Mouse (Mus musculus) cerebellum, postnatal 25 days (tissue): Measurements from ENCODE around the gene H2-Q1.
"Not testable (repeated sequence)": the region's sequence is repeated elsewhere in the genome, so short reads cannot be mapped to it uniquely, and the experiment has no call there.

Experiments used
- DNase-seq, 2 experiments: peaks; one replicate each; pipeline ENCODE4 v3.0.0; 2021; ENCODE audit warnings: mixed read lengths in 2 of 2

H2-Q1 gene

GRCm38 (mm10) chr17:35320327-35321081 lies at the start of gene H2-Q1:
Gene H2-Q1, plus strand, starts transcription at chr17:35320405.
- no peak for DNase-seq

GRCm38 (mm10) chr17:35272249-35272648 lies 48.0 kb upstream of the H2-Q1 start:
- DNase-seq, result no peak

- peak; percentile 89 to 94 for DNase-seq
These were observed 45.4 kb upstream of the H2-Q1 start for GRCm38 (mm10) chr17:35274770-35275169.

GRCm38 (mm10) chr17:35276304-35276864 lies 43.8 kb upstream of the H2-Q1 start:
- no peak for DNase-seq

GRCm38 (mm10) chr17:35278049-35278448 lies 42.2 kb upstream of the H2-Q1 start:
- DNase-seq, result no peak

- DNase-seq, result no peak
These were observed 41.1 kb upstream of the H2-Q1 start for GRCm38 (mm10) chr17:35278957-35279688.

- no peak for DNase-seq
These were observed 39.9 kb upstream of the H2-Q1 start for GRCm38 (mm10) chr17:35280276-35280675.

GRCm38 (mm10) chr17:35285431-35285830 lies 34.8 kb upstream of the H2-Q1 start:
- DNase-seq, result no peak

GRCm38 (mm10) chr17:35295796-35296195 lies 24.4 kb upstream of the H2-Q1 start:
- DNase-seq, result peak; percentile 35 to 68

GRCm38 (mm10) chr17:35300261-35300945 lies 19.8 kb upstream of the H2-Q1 start:
- peak in 1 of 2 experiments; percentile 19 for DNase-seq

GRCm38 (mm10) chr17:35301645-35302258 lies 18.5 kb upstream of the H2-Q1 start:
- peak; percentile 92 to 96 for DNase-seq

- no peak for DNase-seq
These were observed 16.9 kb upstream of the H2-Q1 start for GRCm38 (mm10) chr17:35303271-35303670.

GRCm38 (mm10) chr17:35303756-35304350 lies 16.4 kb upstream of the H2-Q1 start:
- no peak for DNase-seq

GRCm38 (mm10) chr17:35304478-35304877 lies 15.7 kb upstream of the H2-Q1 start:
- DNase-seq, result no peak

- DNase-seq, result not testable (repeated sequence)
These were observed 15.3 kb upstream of the H2-Q1 start for GRCm38 (mm10) chr17:35304921-35305320.

GRCm38 (mm10) chr17:35318671-35319070 lies 1.5 kb upstream of the H2-Q1 start:
- DNase-seq, result no peak

- DNase-seq, result not testable (repeated sequence)
These were observed 4.9 kb downstream of the H2-Q1 start for GRCm38 (mm10) chr17:35325124-35325523.

- not testable (repeated sequence) for DNase-seq
These were observed 5.8 kb downstream of the H2-Q1 start for GRCm38 (mm10) chr17:35326000-35326399.

GRCm38 (mm10) chr17:35329714-35330113 lies 9.5 kb downstream of the H2-Q1 start:
- DNase-seq, result not testable (repeated sequence)

GRCm38 (mm10) chr17:35331546-35331945 lies 11.3 kb downstream of the H2-Q1 start:
- not testable (repeated sequence) for DNase-seq

- no peak for DNase-seq
These were observed 22.0 kb downstream of the H2-Q1 start, which contains the start of gene H2-Q2 for GRCm38 (mm10) chr17:35342071-35342671. Gene H2-Q2, plus strand, starts transcription at chr17:35342242.
